Mouse (Mus musculus) testis, adult 2 months (tissue): ENCODE measurements around the gene Macf1. TPM values are rescaled to one million over a fixed set of nuclear protein-coding genes. Genes with fewer than 3 reads are reported as not detected.

Source experiments
- H3K27ac ChIP-seq: fragments of 200-500 bp; 2 replicates; pipeline ENCODE4 v1.5.1; 2012; ENCODE audit warnings: low read depth, low read length; ENCODE audit not compliant: control insufficient read depth, insufficient read depth
- H3K27me3 ChIP-seq: fragments of 200-500 bp; 2 replicates; pipeline ENCODE4 v1.6.1; 2012; ENCODE audit warnings: mild to moderate bottlenecking, low read length, moderate library complexity; ENCODE audit not compliant: control insufficient read depth, insufficient read depth
- H3K36me3 ChIP-seq: fragments of 200-500 bp; 2 replicates; pipeline ENCODE4 v1.6.1; 2012; ENCODE audit warnings: mild to moderate bottlenecking, low read length; ENCODE audit not compliant: control insufficient read depth, insufficient read depth
- H3K4me1 ChIP-seq: fragments of 200-500 bp; 2 replicates; pipeline ENCODE4 v1.6.1; 2012; ENCODE audit warnings: low read length; ENCODE audit not compliant: control insufficient read depth, insufficient read depth
- H3K4me3 ChIP-seq: fragments of 200-500 bp; 2 replicates; pipeline ENCODE4 v1.5.1; 2012; ENCODE audit warnings: low read depth, mild to moderate bottlenecking, low read length, moderate library complexity, mixed read lengths; ENCODE audit not compliant: control insufficient read depth
- CTCF ChIP-seq: fragments of 200-500 bp; IDR thresholded peaks from 2 replicates; pipeline ENCODE4 v1.5.1; 2012; ENCODE audit warnings: low read depth, mild to moderate bottlenecking, inconsistent platforms, low read length, moderate library complexity; ENCODE audit not compliant: control insufficient read depth, insufficient read depth, insufficient replicate concordance
- POLR2A ChIP-seq: fragments of 200-500 bp; IDR thresholded peaks from 2 replicates; pipeline ENCODE4 v1.6.1; 2012; ENCODE audit warnings: low read depth, mild to moderate bottlenecking, inconsistent platforms, low read length, moderate library complexity; ENCODE audit not compliant: control insufficient read depth
- polyA plus RNA-seq: library from polyadenylated mRNA; depleted of rRNA; stranded (reverse); fragments of >200 nt; gene quantifications from 2 replicates; pipeline ENCODE4 v1.2.3, GENCODE M21; 2012

The Macf1 gene
- polyA plus RNA-seq, 1 experiment = 24.4 TPM

GRCm38 (mm10) chr4:123607174-123607573, 77.0 kb downstream of the Macf1 start:
- H3K36me3 ChIP-seq = no peaks in the 10 kb centered on the region
- H3K4me3 ChIP-seq = no peak overlapping the region
- no peaks in the 10 kb centered on the region for H3K27me3 ChIP-seq
- H3K4me1 ChIP-seq = no peaks in the 10 kb centered on the region
- TF ChIP-seq CTCF = no peak
- TF ChIP-seq POLR2A = no peak
- no peak overlapping the region for H3K27ac ChIP-seq

- no peak for TF ChIP-seq POLR2A
- TF ChIP-seq CTCF = no peak
- Histone ChIP-seq H3K4me3 (no peak overlapping the region), H3K4me1 (no peaks in the 10 kb centered on the region), H3K27ac (no peak overlapping the region), H3K36me3 (no peaks in the 10 kb centered on the region), H3K27me3 (no peaks in the 10 kb centered on the region)
Measured at GRCm38 (mm10) chr4:123605948-123606347, 78.2 kb downstream of the Macf1 start.

GRCm38 (mm10) chr4:123605309-123605708, 78.9 kb downstream of the Macf1 start:
- TF ChIP-seq POLR2A = no peak
- TF ChIP-seq CTCF = no peak
- no peak overlapping the region for H3K27ac ChIP-seq
- H3K4me3 ChIP-seq = no peak overlapping the region
- no peaks in the 10 kb centered on the region for H3K27me3 ChIP-seq
- H3K4me1 ChIP-seq = no peaks in the 10 kb centered on the region
- no peaks in the 10 kb centered on the region for H3K36me3 ChIP-seq

- Histone ChIP-seq H3K27ac (no peak overlapping the region), H3K27me3 (no peaks in the 10 kb centered on the region), H3K36me3 (no peaks in the 10 kb centered on the region), H3K4me3 (no peak overlapping the region), H3K4me1 (no peaks in the 10 kb centered on the region)
- TF ChIP-seq POLR2A = no peak
- TF ChIP-seq CTCF = no peak
Measured at GRCm38 (mm10) chr4:123602700-123603261, 81.4 kb downstream of the Macf1 start.

- Histone ChIP-seq H3K27ac (no peak overlapping the region), H3K4me3 (no peak overlapping the region), H3K27me3 (no peaks in the 10 kb centered on the region), H3K36me3 (no peaks in the 10 kb centered on the region), H3K4me1 (no peaks in the 10 kb centered on the region)
- TF ChIP-seq CTCF (no peak), POLR2A (no peak)
Measured at GRCm38 (mm10) chr4:123601036-123601435, 83.1 kb downstream of the Macf1 start.

- H3K27ac ChIP-seq = peak overlapping the region; percentile 27; the same call in 1 of the 2 replicates
Measured at GRCm38 (mm10) chr4:123598519-123599228, 85.5 kb downstream of the Macf1 start.

GRCm38 (mm10) chr4:123594381-123594806, 89.8 kb downstream of the Macf1 start:
- no peak for TF ChIP-seq CTCF
- no peak for TF ChIP-seq POLR2A
- no peaks in the 10 kb centered on the region for H3K27me3 ChIP-seq
- H3K36me3 ChIP-seq = no peaks in the 10 kb centered on the region
- H3K27ac ChIP-seq = peak overlapping the region; percentile 43; the same call in 1 of the 2 replicates
- H3K4me1 ChIP-seq = no peaks in the 10 kb centered on the region
- no peak overlapping the region for H3K4me3 ChIP-seq

More at GRCm38 (mm10) chr4:123598519-123599228, 85.5 kb downstream of the Macf1 start:
- no peak for TF ChIP-seq POLR2A
- TF ChIP-seq CTCF = no peak
- Histone ChIP-seq H3K36me3 (no peaks in the 10 kb centered on the region), H3K27me3 (no peaks in the 10 kb centered on the region), H3K4me3 (no peak overlapping the region), H3K4me1 (no peaks in the 10 kb centered on the region)

- no peaks in the 10 kb centered on the region for H3K4me1 ChIP-seq
- H3K27ac ChIP-seq = no peak overlapping the region
- H3K27me3 ChIP-seq = no peaks in the 10 kb centered on the region
- TF ChIP-seq CTCF = no peak
- TF ChIP-seq POLR2A = no peak
- no peaks in the 10 kb centered on the region for H3K36me3 ChIP-seq
- H3K4me3 ChIP-seq = no peak overlapping the region
Measured at GRCm38 (mm10) chr4:123593664-123594063, 90.5 kb downstream of the Macf1 start.
